Mouse (Mus musculus) lung, postnatal 36 days (tissue): ENCODE results near the gene Dnah6.

Experiments used
- DNase-seq: peaks from one replicate; pipeline ENCODE4 v3.0.0; 2022; ENCODE audit warnings: mixed read lengths

The Dnah6 gene

GRCm38 (mm10) chr6:73227376-73228158, 6.1 kb upstream of the Dnah6 start:
- peak; percentile 83 for DNase-seq

- DNase-seq = peak; percentile 95
Observed at GRCm38 (mm10) chr6:73222841-73223526, 1.5 kb upstream of the Dnah6 start.

- DNase-seq = no peak
Observed at GRCm38 (mm10) chr6:73221958-73222735, 696 bp upstream of the Dnah6 start.

DNA sequence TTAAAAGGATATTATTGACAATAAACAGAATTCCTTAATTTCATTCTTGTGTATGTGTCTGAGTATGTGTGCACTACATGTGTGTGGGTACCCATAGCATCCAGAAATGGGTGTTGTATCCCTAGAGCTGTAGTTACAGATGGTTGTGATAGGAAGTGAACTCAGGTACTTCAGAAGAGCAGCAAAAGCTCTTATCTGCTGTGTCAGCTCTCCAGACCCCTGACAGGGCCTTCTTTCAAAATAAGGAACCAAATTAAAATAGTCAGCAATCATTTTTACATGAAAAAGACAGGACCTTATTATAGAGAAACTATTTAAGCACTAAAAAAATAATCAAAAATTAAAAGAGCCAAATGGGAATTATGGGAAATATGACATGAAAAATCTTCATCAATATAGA, 9.8 kb downstream of the Dnah6 start:
- DNase-seq = no peak

- DNase-seq = no peak
Observed at GRCm38 (mm10) chr6:73211036-73211435, 10.4 kb downstream of the Dnah6 start.

DNA sequence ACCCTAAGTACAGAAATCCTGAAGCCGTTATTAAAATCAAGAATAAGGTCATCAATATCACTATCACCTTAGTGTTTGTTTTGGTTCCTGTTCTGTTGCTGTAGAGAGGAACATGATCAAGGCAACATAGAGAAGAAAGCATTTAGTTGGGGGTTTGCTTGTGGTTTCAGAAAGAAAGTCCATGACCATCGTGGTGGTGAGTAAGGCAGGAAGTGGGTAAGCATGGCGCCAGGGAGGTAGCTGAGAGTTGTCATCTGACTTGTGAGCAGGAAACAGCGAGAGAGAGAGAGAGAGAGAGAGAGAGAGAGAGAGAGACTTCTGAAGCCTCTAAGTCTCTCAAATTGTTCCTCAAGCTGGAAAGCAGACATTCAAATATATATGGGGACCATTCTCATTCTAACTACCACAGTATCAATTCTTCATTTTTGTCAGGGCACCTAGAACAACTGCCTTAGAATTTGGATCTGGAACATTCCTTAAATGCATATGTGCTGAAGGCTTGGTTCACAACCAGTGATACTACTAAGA, 10.9 kb downstream of the Dnah6 start:
- DNase-seq = peak; percentile 42

DNA sequence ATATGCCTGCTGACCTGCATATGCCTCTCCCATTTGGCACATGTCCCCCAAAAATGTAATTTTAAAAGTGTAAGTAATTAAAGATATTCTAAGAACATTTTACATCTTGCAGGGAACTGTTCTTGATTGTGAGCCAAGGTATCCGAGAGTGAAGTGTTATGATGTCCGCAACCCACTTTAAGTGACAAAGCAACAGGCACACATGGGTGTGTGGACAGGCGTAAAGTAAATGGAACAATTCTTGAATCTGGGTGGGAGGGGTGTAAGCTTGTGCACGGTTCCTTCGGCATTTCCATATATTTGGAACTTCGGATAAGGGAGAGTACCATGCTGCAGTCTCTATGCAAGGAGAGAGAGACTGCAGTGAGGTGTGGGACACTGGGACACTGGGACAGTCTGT, 11.9 kb downstream of the Dnah6 start:
- no peak for DNase-seq

DNA sequence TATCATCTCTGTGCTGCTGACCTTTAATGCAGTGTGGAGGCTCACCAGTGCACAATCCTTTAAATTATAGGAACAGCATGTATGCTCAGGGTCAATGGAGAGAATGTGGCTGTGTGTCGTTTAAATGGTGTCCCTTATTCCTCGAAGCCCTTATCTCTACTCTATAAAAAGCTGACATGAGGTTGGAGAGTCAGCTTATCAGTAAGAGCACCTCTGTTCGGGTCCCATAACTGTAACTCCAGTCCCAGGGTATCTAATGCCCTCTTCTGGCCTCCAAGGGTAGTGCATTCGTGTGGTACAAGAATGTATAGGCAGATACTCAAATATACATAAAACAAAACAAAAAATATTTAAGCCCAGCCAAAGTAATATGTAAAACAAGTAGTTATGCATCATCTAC, 16.5 kb downstream of the Dnah6 start:
- peak; percentile 17 for DNase-seq

GRCm38 (mm10) chr6:73203724-73204123, 17.7 kb downstream of the Dnah6 start:
- no peak for DNase-seq

DNA sequence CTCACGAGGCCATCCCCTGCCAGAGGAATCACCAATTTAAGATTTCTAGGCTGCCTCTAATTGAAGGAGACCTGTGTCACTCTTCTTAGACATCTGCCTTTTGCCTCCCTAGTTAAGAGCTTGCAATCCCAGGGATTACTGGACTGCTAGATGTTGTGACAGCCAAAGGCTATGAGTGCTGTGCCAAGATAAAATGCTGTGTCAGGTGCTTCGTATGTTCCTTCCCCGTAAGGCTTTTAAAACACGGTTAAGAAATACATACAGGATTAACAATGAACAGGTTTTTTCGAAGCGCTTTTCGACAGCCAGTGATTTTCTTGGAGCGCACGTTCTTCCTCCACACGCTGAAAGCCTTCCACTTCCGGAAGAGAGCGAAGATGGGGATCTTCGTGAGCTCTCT, 26.2 kb downstream of the Dnah6 start:
- DNase-seq = no peak

DNA sequence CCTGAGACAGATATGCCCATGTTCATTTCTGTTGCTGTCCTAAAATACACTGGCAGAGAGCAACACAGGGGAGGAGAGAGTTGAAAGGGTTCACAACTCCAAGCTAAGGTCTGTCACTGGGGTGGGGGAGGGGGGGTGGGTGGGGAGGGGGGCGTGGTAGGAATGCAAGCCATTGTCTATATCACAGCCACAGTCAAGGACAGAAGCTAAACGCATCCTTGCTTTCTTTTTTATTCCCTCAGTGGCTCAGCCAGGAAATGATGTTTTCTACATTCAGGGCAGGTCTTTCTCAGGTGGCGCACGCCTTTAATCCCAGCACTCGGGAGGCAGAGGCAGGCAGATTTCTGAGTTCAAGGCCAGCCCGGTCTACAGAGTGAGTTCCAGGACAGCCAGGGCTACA, 30.7 kb downstream of the Dnah6 start:
- no peak for DNase-seq

DNA sequence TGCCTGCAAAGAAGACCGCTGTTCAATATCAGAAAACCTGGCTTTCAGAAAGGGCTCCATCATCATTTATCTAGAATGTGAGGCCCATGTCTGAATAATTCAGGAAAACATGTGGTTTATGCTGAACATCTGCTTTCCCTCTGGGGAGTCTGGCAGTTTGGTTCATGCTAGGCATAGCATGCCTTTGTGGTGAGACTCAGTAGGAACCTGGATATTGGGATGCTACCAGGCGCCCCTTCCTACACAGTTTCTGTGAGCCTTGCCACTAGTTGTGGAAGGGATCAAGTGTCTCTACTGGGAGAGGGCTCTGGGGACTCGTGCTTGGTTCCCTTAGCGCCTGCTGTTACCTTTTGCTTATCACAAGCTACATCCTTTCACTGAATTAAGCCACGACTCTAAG, 37.2 kb downstream of the Dnah6 start:
- DNase-seq = no peak

DNA sequence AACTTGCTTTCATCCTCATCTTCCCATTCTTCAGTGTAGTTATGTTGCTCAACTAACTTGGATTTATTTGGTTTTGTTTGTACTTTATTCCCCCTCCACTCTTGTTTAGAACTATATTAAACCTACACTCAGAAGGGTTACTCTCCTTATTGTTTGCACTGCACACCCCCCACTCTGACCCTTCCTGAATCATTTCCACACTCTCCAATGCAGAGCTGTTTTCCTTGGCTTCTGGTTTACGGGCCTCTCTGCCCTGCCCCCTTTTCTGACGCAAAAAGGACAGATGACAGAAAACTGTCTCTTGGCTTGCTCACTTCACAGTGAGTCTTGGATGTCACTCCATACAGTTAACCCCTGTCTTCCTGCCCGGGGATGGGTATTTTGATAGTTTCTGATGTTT, 38.5 kb downstream of the Dnah6 start:
- DNase-seq = no peak

GRCm38 (mm10) chr6:73182410-73182809, 39.0 kb downstream of the Dnah6 start:
- DNase-seq = no peak

DNA sequence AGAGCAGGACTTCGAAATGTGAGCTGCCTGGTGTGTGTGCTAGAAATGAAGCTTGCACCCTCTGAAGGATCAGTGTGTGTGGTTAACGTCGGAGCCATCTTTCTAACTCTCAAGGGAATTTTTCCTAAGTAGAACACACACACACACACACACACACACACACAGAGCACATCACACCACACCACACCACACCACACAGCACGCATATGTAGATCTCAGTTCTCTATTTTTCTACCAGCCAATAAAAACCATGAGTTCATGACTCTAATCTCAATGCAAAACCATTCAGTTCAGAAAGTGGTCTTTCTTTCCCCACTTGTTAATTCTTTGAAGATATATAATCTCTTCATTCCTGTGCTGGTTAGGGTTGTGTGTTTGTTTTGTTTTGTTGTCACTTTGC, 39.4 kb downstream of the Dnah6 start:
- no peak for DNase-seq

DNA sequence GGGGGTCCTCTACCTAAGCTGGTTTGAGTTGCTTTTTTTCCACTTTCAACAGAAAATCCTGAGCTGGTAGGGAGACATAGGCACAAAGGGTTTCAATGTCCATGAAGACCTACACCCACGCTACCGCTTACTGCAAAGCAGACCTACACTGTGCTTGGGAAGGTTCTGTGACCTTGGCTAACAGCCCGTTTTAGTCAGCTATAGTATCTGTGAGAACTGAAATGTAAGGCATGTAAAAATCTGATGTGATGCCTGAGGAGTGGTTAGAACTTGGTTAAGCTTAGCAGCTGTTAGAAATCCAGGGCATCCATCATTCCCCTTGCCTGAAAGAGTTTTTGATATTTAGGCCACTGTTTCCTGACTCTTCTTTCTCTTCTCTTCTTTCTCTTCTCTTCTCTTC, 46.3 kb downstream of the Dnah6 start:
- DNase-seq = no peak

DNA sequence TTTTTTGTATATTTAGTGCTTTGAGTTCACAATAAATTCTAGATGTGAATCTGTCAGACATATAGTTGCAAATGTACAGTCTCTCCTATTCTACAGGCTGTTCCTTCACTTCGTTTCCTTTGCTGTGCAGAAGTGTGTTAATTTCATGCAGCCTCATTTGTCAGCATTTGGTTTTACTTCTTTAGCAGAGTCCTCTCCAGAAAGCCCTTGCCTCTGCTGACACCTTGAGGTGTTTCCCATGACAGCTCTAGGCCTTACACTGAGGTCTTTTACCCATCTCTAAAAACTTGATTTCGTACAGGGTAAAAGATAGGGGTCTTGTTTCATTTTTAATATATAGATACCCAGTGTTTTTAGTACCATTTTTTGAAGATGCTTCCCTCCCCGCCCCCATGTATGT, 54.2 kb downstream of the Dnah6 start:
- DNase-seq = no peak

GRCm38 (mm10) chr6:73162958-73163357, 58.5 kb downstream of the Dnah6 start:
- DNase-seq = no peak

DNA sequence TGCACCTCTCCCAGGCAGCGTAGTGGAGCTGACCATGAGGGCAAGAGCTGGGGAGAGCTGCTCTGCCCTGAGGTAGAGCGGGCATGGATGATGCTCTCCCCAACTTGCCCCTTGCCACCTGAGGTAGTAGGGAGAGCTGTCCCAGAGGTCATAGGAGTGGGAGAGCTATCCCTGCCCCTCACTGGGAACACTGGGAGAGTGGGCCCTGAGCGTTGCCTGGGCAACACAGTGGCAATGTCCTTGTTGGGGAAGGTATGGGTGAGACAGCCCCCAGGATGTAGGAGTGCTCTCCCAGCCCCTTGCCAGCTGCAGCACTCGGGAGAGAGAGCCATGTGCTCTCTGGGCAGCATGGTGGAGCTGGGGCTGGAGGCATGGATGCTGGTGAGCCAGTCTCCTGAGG, 60.1 kb downstream of the Dnah6 start:
- no peak for DNase-seq

DNA sequence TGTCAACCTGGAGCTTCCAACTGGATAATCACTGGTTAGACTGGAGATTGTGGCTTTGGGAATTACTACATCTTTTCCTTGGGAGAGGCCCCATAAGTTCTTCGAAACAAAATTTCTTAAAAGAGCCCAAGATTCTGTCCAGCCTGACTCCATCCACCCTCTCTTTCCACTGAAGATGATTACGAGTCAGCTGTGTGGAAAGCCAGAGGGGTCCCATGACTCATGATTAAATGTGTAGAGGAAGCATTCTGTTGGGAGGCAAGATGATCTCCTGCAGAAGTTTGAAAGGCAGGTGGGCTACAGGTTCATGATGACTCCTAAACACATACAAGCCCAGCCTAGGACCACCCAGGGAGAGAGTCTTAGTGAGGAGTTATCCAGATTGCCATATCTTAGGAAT, 66.0 kb downstream of the Dnah6 start:
- no peak for DNase-seq

DNA sequence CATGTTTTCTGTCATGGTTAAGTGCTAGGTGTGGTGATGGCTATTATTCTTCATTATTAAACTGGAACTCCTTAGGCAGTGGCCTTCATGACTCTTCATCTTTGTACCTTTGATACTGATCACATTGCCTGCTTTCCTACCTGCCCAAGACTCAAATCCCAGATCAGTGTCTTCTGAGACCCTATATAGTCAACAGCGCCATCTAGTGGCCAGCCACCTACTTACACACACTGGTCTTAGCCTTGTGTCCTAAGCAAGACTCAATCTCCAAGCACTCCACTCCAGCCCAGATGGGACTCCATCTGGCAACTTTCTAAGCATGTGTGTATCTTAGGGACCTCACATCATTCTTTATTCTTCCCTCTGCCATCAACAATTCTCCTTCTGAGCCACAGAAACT, 67.8 kb downstream of the Dnah6 start:
- peak; percentile 92 for DNase-seq

GRCm38 (mm10) chr6:73143403-73143802, 78.0 kb downstream of the Dnah6 start:
- DNase-seq = no peak

- no peak for DNase-seq
Observed at GRCm38 (mm10) chr6:73142776-73143175, 78.7 kb downstream of the Dnah6 start.

DNA sequence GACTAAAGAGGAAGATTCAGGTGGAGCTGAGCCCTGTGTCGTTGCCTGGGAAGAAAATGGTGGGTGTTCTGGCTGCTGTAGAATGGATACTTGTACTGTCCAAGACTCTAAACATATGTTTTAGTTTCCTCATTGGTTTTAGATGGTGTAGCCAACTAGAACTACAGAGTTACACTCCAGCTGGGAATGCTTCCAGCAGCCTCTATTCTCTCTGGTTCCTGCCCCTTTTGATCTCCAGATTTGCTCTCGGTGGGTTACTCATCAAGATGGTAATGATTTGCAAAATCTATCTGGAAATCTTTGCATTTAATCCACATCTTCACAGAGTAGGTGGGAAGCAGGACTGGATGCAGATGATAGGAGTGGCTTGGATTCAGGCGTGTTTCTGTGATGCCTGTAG, 80.6 kb downstream of the Dnah6 start:
- DNase-seq = no peak
